Mouse (Mus musculus) thymus, postnatal 25 days (tissue): ENCODE measurements around the gene Pla2g7.
A peak's percentile ranks its signal among the peaks of the same experiment; 100 is the strongest.

Source experiments
- DNase-seq: peaks from one replicate; pipeline ENCODE4 v3.0.0; 2022

Pla2g7 gene

GRCm38 (mm10) chr17:43649641-43650436, 81.9 kb downstream of the Pla2g7 start:
- DNase-seq: peak; percentile 30

GRCm38 (mm10) chr17:43651314-43652046, 83.6 kb downstream of the Pla2g7 start:
- no peak for DNase-seq
